In genomic region chr2:6478361-6478965, GRCm38 (mm10) we compare ENCODE assay signal across 9 mouse cellular contexts.
DNase-seq lines count a peak whose midpoint lies in the region; ATAC-seq lines count a peak whose summit lies in the region.
"Had no signal": no experiment of that assay in that cellular context is flagged by ENCODE, and none has a peak within 500 bp of the region (broad histone marks: within the 10 kb centered on the region; RNA-seq: fewer than 3 reads in every experiment).

No protein-coding gene starts in this region.

- WGBS in forebrain, embryonic 13.5 days, result 66% methylated on average over 16 of the region's 16 CpGs

- peak overlapping the region; percentile 48 for H3K27ac ChIP-seq in forebrain, embryonic 13.5 days
- H3K27ac ChIP-seq: liver, embryonic 15.5 days had no signal

- H3K27me3 ChIP-seq in forebrain, embryonic 13.5 days, result no peaks in the 10 kb centered on the region
- H3K27me3 ChIP-seq: liver, embryonic 15.5 days had no signal

- no peak overlapping the region for H3K4me3 ChIP-seq in forebrain, embryonic 13.5 days
- H3K4me3 ChIP-seq: liver, embryonic 15.5 days had no signal

- peak; percentile 23; the same call in 1 of the 2 replicates for ATAC-seq in forebrain, embryonic 13.5 days
- ATAC-seq in hematopoietic stem cell, adult 5-6 weeks (replicated peaks in 1 of 2; ENCODE audit: insufficient read depth in 1 of 2, low FRiP score in 2 of 2, low TSS enrichment in 1 of 2, low read depth in 1 of 2, poor library complexity in 2 of 2, severe bottlenecking in 2 of 2), result peak; percentile 80 to 91
- ATAC-seq in neutrophil, adult 5-6 weeks (ENCODE audit: extremely low read depth, insufficient number of reproducible peaks, low FRiP score, poor library complexity, severe bottlenecking), result peak; percentile 92
- ATAC-seq in erythroblast, adult 5-6 weeks (replicated peaks; ENCODE audit: low FRiP score, poor library complexity, severe bottlenecking), result no peak

- peak; percentile 9 to 23 for DNase-seq in urinary bladder, adult 18-20 months (ENCODE audit: low spot score in 2 of 2)
- DNase-seq in urinary bladder, postnatal 4 days (ENCODE audit: low spot score in 2 of 2), result no peak
- DNase-seq in kidney, postnatal 36 days, result peak; percentile 58 to 74
- no peak for DNase-seq in right cerebral cortex, postnatal 4 days

- no peaks in the 10 kb centered on the region for H3K36me3 ChIP-seq in forebrain, embryonic 13.5 days (ENCODE audit: poor library complexity, severe bottlenecking)
- H3K36me3 ChIP-seq: liver, embryonic 15.5 days had no signal

- H3K4me1 ChIP-seq in forebrain, embryonic 13.5 days, result peaks cover 31% of the 10 kb centered on the region
- H3K4me1 ChIP-seq: liver, embryonic 15.5 days had no signal

- no peak overlapping the region for H3K4me2 ChIP-seq in forebrain, embryonic 13.5 days
- H3K4me2 ChIP-seq: liver, embryonic 15.5 days had no signal

- H3K9me3 ChIP-seq in forebrain, embryonic 13.5 days (replicated peaks), result 0 out of 2 replicates have a peak, but pooled peaks cover 6% of the 10 kb centered on the region
- H3K9me3 ChIP-seq: liver, embryonic 15.5 days had no signal

- H3K9ac ChIP-seq in forebrain, embryonic 13.5 days, result no peak overlapping the region
- H3K9ac ChIP-seq: liver, embryonic 15.5 days had no signal

Comparison
In these comparisons a context has a peak if more than half of its experiments do, and no peak if none do; other contexts are left out.
1. DNase-seq: peak in urinary bladder, adult 18-20 months (2 of 2) and kidney, postnatal 36 days (2 of 2); none in urinary bladder, postnatal 4 days (0 of 2) and right cerebral cortex, postnatal 4 days (single experiment).